Mouse (Mus musculus) bone marrow, adult 2 months (tissue): ENCODE data around the gene Creld1. TPM values are rescaled to one million over a fixed set of nuclear protein-coding genes. Genes with fewer than 3 reads are reported as not detected.
A peak's percentile ranks its signal among the peaks of the same experiment; 100 is the strongest.

ENCODE experiments used
- H3K27ac ChIP-seq: fragments of 200-500 bp; 2 replicates; pipeline ENCODE4 v1.5.1; 2012; ENCODE audit warnings: low read depth, mild to moderate bottlenecking, control low read depth, inconsistent platforms, low read length; ENCODE audit not compliant: control insufficient read depth, poor library complexity, insufficient read depth
- H3K4me1 ChIP-seq: fragments of 200-500 bp; 2 replicates; pipeline ENCODE4 v1.6.1; 2011; ENCODE audit warnings: low read length; ENCODE audit not compliant: control insufficient read depth, insufficient read depth
- H3K4me3 ChIP-seq: fragments of 200-500 bp; replicated peaks from 2 replicates; pipeline ENCODE3; 2011; ENCODE audit warnings: mild to moderate bottlenecking, low read depth, low read length, control low read depth; ENCODE audit not compliant: control insufficient read depth
- CTCF ChIP-seq: fragments of 200-500 bp; IDR thresholded peaks from 2 replicates; pipeline ENCODE4 v1.5.1; 2011; ENCODE audit warnings: low read length, control low read depth; ENCODE audit not compliant: control insufficient read depth, insufficient read depth
- POLR2A ChIP-seq: fragments of 200-500 bp; IDR thresholded peaks from 2 replicates; pipeline ENCODE4 v1.6.1; 2011; ENCODE audit warnings: low read depth, mild to moderate bottlenecking, control low read depth, low read length, borderline replicate concordance; ENCODE audit not compliant: control insufficient read depth
- WGBS: fragments of 180-500 bp; shearing (Covaris S2); methylation state at CpG from one replicate; pipeline ENCODE4 v1.1.7; 2018; 5-methylcytosine and 5-hydroxymethylcytosine counted together
- polyA plus RNA-seq: library from polyadenylated mRNA; stranded (reverse); fragments of >200 nt; gene quantifications from 2 replicates; pipeline ENCODE4 v1.2.4, GENCODE M21; 2011; ENCODE audit warnings: low replicate concordance; ENCODE audit not compliant: missing spikeins, insufficient read depth, insufficient read length

Gene Creld1
- 4.7 and 13.4 TPM in 2 replicates for polyA plus RNA-seq

- peak within 1 kb of the TSS; percentile 68 for H3K4me3 ChIP-seq
- WGBS, result 0% methylated on average over 26 of the region's 26 CpGs
Observed at GRCm38 (mm10) chr6:113483100-113483615, at the start of gene Creld1. TSS of gene Creld1 (plus strand) at chr6:113483297.

GRCm38 (mm10) chr6:113433661-113434060 is 49.4 kb upstream of the Creld1 start:
- no peaks in the 10 kb centered on the region for H3K4me1 ChIP-seq
- H3K4me3 ChIP-seq, result no peak overlapping the region
- WGBS, result 50% methylated on average over 3 of the region's 3 CpGs
- no peak overlapping the region for H3K27ac ChIP-seq
- no peak for TF ChIP-seq CTCF
- TF ChIP-seq POLR2A, result no peak

More at GRCm38 (mm10) chr6:113483100-113483615, at the start of gene Creld1:
- Histone ChIP-seq H3K4me1 (no peaks in the 10 kb centered on the region; the same call in 1 of the 2 replicates), H3K27ac (peak within 1 kb of the TSS; percentile 62)
- peak; percentile 53; the same call in 1 of the 2 replicates for TF ChIP-seq POLR2A
- no peak for TF ChIP-seq CTCF

GRCm38 (mm10) chr6:113434691-113435090 is 48.4 kb upstream of the Creld1 start:
- Histone ChIP-seq H3K4me3 (no peak overlapping the region), H3K4me1 (no peaks in the 10 kb centered on the region), H3K27ac (no peak overlapping the region)
- TF ChIP-seq POLR2A (no peak), CTCF (no peak)
- WGBS, result 65% methylated on average over 7 of the region's 7 CpGs

- WGBS, result 66% methylated on average over 9 of the region's 9 CpGs
- H3K4me3 ChIP-seq, result no peak within 1 kb of the TSS
Observed at GRCm38 (mm10) chr6:113435664-113436205, 47.4 kb upstream of the Creld1 start, which contains the start of gene Cidec. TSS of gene Cidec (minus strand) at chr6:113435760.

GRCm38 (mm10) chr6:113437135-113437534 is 46.0 kb upstream of the Creld1 start:
- H3K4me1 ChIP-seq, result no peaks in the 10 kb centered on the region
- 78% methylated on average over 12 of the region's 12 CpGs for WGBS
- H3K4me3 ChIP-seq, result no peak overlapping the region
- TF ChIP-seq CTCF, result no peak
- no peak for TF ChIP-seq POLR2A
- no peak overlapping the region for H3K27ac ChIP-seq

More at GRCm38 (mm10) chr6:113435664-113436205, 47.4 kb upstream of the Creld1 start, which contains the start of gene Cidec:
- Histone ChIP-seq H3K27ac (no peak within 1 kb of the TSS), H3K4me1 (no peaks in the 10 kb centered on the region)
- TF ChIP-seq POLR2A, result no peak
- no peak for TF ChIP-seq CTCF

GRCm38 (mm10) chr6:113438721-113439430 is 44.2 kb upstream of the Creld1 start:
- no peak overlapping the region for H3K27ac ChIP-seq
- H3K4me1 ChIP-seq, result peaks cover 1% of the 10 kb centered on the region; the same call in 1 of the 2 replicates
- no peak overlapping the region for H3K4me3 ChIP-seq
- TF ChIP-seq POLR2A, result no peak
- no peak for TF ChIP-seq CTCF
- 60% methylated on average over 12 of the region's 12 CpGs for WGBS

- 75% methylated on average over 3 of the region's 3 CpGs for WGBS
- TF ChIP-seq CTCF (no peak), POLR2A (no peak)
- Histone ChIP-seq H3K4me1 (peaks cover 1% of the 10 kb centered on the region; the same call in 1 of the 2 replicates), H3K27ac (no peak overlapping the region), H3K4me3 (no peak overlapping the region)
Observed at GRCm38 (mm10) chr6:113440686-113441085, 42.4 kb upstream of the Creld1 start.

- H3K4me3 ChIP-seq, result no peak overlapping the region
- H3K4me1 ChIP-seq, result peaks cover 1% of the 10 kb centered on the region; the same call in 1 of the 2 replicates
- TF ChIP-seq POLR2A, result no peak
- TF ChIP-seq CTCF, result peak; percentile 71
- no peak overlapping the region for H3K27ac ChIP-seq
- WGBS, result 50% methylated on average over 7 of the region's 7 CpGs
Observed at GRCm38 (mm10) chr6:113441147-113441680, 41.9 kb upstream of the Creld1 start.
